Mouse (Mus musculus) megakaryocyte, embryonic 14.5 days (primary cell): ENCODE data around the gene Ctns. TPM values are rescaled to one million over a fixed set of nuclear protein-coding genes. Genes with fewer than 3 reads are reported as not detected.
A peak's percentile ranks its signal among the peaks of the same experiment; 100 is the strongest.

Experiments used
- H3K27me3 ChIP-seq: replicated peaks from 2 replicates; pipeline ENCODE3; 2012; ENCODE audit warnings: inconsistent platforms
- H3K36me3 ChIP-seq: replicated peaks from 2 replicates; pipeline ENCODE3; 2012; ENCODE audit warnings: low read length, inconsistent platforms, mixed read lengths
- H3K4me1 ChIP-seq: 2 replicates; pipeline ENCODE4 v1.6.1; 2012; ENCODE audit warnings: inconsistent platforms
- H3K4me3 ChIP-seq: replicated peaks from 2 replicates; pipeline ENCODE3; 2012; ENCODE audit warnings: moderate library complexity, mild to moderate bottlenecking, inconsistent platforms
- H3K9me3 ChIP-seq: 2 replicates; pipeline ENCODE4 v1.6.1; 2012; ENCODE audit warnings: inconsistent platforms
- FLI1 ChIP-seq: IDR thresholded peaks from 2 replicates; pipeline ENCODE4 v1.6.1; 2012; ENCODE audit warnings: low read length, inconsistent platforms, mixed read lengths
- GATA1 ChIP-seq: IDR thresholded peaks from 3 replicates; pipeline ENCODE4 v1.6.1; 2012; ENCODE audit warnings: mixed read lengths, low read length, inconsistent platforms, borderline replicate concordance
- polyA plus RNA-seq: library from polyadenylated mRNA; stranded (reverse); fragments of >175 nt; gene quantifications from 2 replicates; pipeline ENCODE4 v1.2.3, GENCODE M21; 2012; ENCODE audit warnings: low replicate concordance; ENCODE audit not compliant: insufficient read depth

Gene Ctns
- 1.3 and 4.1 TPM in 2 replicates for polyA plus RNA-seq

- no peak for TF ChIP-seq GATA1
- TF ChIP-seq FLI1: no peak
- H3K36me3 ChIP-seq: peaks cover 27% of the 10 kb centered on the region
- peaks cover 61% of the 10 kb centered on the region for H3K4me1 ChIP-seq
- no peaks in the 10 kb centered on the region for H3K9me3 ChIP-seq
- no peaks in the 10 kb centered on the region for H3K27me3 ChIP-seq
- H3K4me3 ChIP-seq: peak within 1 kb of the TSS; percentile 99
Measured at GRCm38 (mm10) chr11:73198603-73199229, at the start of gene Ctns. TSS of gene Ctns (minus strand) at chr11:73199042.

DNA sequence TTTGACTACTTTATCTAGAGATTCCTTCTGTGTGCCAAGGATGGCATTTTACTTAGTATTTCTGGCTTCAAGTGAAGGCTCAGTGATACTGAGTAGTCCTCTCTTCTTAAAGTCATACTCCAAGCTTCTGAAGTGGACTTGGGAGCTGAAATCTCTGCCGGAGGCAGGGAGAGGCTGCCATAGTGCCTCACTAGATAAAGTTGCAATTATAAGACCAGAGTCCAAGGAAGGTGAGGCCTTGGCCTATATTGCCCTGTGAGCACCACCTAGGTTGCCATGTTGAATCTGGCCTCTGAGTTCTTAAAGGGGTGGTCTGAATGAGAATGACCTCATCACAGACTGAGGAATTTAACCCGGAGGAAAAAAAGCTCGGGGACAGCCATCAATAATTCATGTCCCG, 43.9 kb upstream of the Ctns start:
- H3K36me3 ChIP-seq: no peaks in the 10 kb centered on the region

GRCm38 (mm10) chr11:73242199-73242598, 43.4 kb upstream of the Ctns start:
- H3K27me3 ChIP-seq: peaks cover 53% of the 10 kb centered on the region
- H3K4me1 ChIP-seq: peaks cover under 1% of the 10 kb centered on the region; the same call in 1 of the 2 replicates
- no peak overlapping the region for H3K4me3 ChIP-seq
- H3K36me3 ChIP-seq: no peaks in the 10 kb centered on the region
- H3K9me3 ChIP-seq: peaks cover 4% of the 10 kb centered on the region
- TF ChIP-seq FLI1 (no peak), GATA1 (no peak)

More for the DNA sequence above, 43.9 kb upstream of the Ctns start:
- no peaks in the 10 kb centered on the region for H3K4me1 ChIP-seq
- no peak for TF ChIP-seq GATA1
- TF ChIP-seq FLI1: no peak
- H3K4me3 ChIP-seq: no peak overlapping the region
- H3K9me3 ChIP-seq: peaks cover 10% of the 10 kb centered on the region
- peaks cover 52% of the 10 kb centered on the region for H3K27me3 ChIP-seq

- Histone ChIP-seq H3K4me3 (no peak overlapping the region), H3K36me3 (no peaks in the 10 kb centered on the region), H3K27me3 (peaks cover 74% of the 10 kb centered on the region), H3K9me3 (no peaks in the 10 kb centered on the region), H3K4me1 (peaks cover 24% of the 10 kb centered on the region)
- no peak for TF ChIP-seq GATA1
- TF ChIP-seq FLI1: no peak
Measured at GRCm38 (mm10) chr11:73236731-73237130, 37.9 kb upstream of the Ctns start.

DNA sequence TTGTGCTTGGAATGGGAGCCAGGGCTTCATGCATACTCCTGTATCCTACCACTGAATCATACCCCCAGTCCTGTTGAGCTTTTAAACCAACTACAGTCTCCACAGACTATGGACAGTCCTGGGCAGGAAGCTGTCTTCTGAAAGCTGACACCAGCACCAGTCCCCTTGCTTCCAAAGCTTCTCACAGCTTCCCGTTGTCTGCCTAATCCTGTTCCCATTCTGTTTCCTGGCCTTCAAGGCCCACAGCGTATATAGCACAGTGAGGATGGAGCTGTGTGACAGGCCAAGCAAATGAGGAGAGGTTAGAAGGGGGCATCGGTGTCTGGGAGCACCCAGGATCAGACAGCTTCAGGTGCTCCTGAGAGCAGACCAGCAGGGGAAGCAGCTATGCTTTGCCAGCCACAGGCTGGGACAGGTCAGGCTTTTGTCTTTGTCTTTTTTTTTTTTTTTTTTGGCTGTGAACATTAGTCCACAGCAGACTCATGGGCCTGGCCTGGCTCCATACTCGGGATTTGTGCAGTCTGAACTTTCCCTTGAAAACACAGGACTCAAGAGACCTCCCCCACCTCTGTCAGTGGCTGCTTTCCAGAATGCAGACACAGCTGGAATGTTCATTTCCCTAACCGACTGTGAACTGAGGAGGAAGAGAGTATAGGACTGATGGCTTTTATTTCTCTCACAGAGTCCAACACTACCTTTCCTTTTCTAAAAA, 37.3 kb upstream of the Ctns start:
- Histone ChIP-seq H3K36me3 (no peaks in the 10 kb centered on the region), H3K4me1 (peaks cover 25% of the 10 kb centered on the region), H3K27me3 (peaks cover 75% of the 10 kb centered on the region), H3K4me3 (peak overlapping the region; percentile 18), H3K9me3 (no peaks in the 10 kb centered on the region)
- TF ChIP-seq FLI1: no peak
- no peak for TF ChIP-seq GATA1

DNA sequence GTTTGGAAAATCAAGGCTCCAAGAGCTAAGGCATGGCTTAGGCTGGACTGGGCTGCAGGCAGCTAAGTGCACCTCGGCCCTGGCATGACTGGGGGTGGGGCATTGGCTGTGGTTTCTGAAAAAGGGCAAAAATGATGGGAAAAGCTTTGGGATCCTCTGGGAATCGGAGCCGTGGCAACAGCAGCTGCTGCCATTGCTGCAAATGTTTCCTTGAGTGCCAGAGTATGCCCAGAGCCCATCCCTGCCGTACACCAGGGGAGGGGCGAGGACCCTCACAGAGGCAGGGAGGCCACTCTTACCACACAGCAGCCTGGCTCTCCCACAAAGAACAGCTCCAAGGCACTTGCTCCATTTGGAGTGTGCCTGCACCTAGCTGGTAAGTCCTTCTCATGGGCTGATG, 35.1 kb upstream of the Ctns start, which contains the start of gene Trpv1:
TSS of gene Trpv1 (plus strand) at position 301 of the 400 bp plus-strand sequence.
- H3K27me3 ChIP-seq: peaks cover 69% of the 10 kb centered on the region
- H3K36me3 ChIP-seq: no peaks in the 10 kb centered on the region
- no peak within 1 kb of the TSS for H3K4me3 ChIP-seq
- no peak for TF ChIP-seq GATA1
- H3K4me1 ChIP-seq: peaks cover 30% of the 10 kb centered on the region
- no peaks in the 10 kb centered on the region for H3K9me3 ChIP-seq

- no peak overlapping the region for H3K4me3 ChIP-seq
- no peaks in the 10 kb centered on the region for H3K9me3 ChIP-seq
- H3K27me3 ChIP-seq: peaks cover 64% of the 10 kb centered on the region
- H3K4me1 ChIP-seq: peaks cover 30% of the 10 kb centered on the region
- H3K36me3 ChIP-seq: no peaks in the 10 kb centered on the region
- TF ChIP-seq FLI1: no peak
- no peak for TF ChIP-seq GATA1
Measured at GRCm38 (mm10) chr11:73232513-73232912, 33.7 kb upstream of the Ctns start.

GRCm38 (mm10) chr11:73230081-73230480, 31.2 kb upstream of the Ctns start:
- TF ChIP-seq FLI1: no peak
- no peak for TF ChIP-seq GATA1
- Histone ChIP-seq H3K4me3 (no peak overlapping the region), H3K36me3 (no peaks in the 10 kb centered on the region), H3K4me1 (peaks cover 16% of the 10 kb centered on the region), H3K9me3 (no peaks in the 10 kb centered on the region), H3K27me3 (peaks cover 50% of the 10 kb centered on the region)

DNA sequence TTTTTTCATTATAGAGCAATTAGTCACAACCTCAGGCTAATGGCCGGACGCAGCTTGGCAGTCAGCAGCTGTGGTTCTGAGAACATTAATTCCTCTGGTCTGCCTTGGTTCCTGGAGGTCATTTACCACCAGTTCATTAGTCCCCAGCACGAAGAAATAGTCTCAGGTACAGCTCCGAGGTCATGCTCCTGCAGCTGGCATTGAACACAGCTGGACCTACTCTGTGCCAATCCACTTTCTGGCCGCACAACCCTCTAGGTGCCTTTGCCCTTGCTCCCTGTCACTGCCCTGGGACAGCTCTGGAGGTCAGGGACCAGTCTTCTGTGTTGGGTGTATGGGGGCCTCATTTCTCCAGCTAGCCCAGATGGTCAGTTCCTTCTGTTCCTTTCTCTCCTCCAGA, 30.0 kb upstream of the Ctns start:
- TF ChIP-seq FLI1 (no peak), GATA1 (no peak)
- Histone ChIP-seq H3K27me3 (peaks cover 40% of the 10 kb centered on the region), H3K36me3 (peaks cover 3% of the 10 kb centered on the region), H3K4me1 (peaks cover 12% of the 10 kb centered on the region), H3K4me3 (no peak overlapping the region), H3K9me3 (no peaks in the 10 kb centered on the region)

DNA sequence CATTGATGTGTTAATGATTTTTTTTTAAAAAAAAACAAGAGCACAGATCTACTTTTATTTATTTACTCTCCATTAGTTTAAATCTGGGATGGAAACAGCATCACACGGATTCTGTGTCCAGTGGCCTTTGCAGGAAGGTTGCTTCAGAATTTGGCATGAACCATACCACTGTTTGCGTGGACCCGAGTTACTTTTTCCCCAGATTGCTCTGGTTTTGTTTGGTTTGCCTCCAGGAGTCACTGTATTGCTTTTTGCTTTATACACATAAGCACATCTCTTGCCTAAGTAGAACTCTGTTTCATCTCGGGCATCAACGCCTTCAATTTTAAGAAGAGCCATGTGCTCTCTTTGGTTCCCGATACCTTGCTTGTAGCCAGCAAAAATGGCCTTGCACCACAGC, 27.0 kb upstream of the Ctns start:
- Histone ChIP-seq H3K9me3 (no peaks in the 10 kb centered on the region), H3K27me3 (peaks cover 16% of the 10 kb centered on the region), H3K4me1 (peaks cover 6% of the 10 kb centered on the region; the same call in 1 of the 2 replicates), H3K36me3 (peaks cover 21% of the 10 kb centered on the region), H3K4me3 (no peak overlapping the region)
- TF ChIP-seq GATA1 (no peak), FLI1 (no peak)
